11 mouse cellular contexts compared by ENCODE assay signal in genomic region chr3:84848798-84849197, GRCm38 (mm10). TPM values are rescaled to one million over a fixed set of nuclear protein-coding genes. Genes with fewer than 3 reads are reported as not detected.
DNase-seq lines count a peak whose midpoint lies in the region; ATAC-seq lines count a peak whose summit lies in the region.
"Had no signal": no experiment of that assay in that cellular context is flagged by ENCODE, and none has a peak within 500 bp of the region (broad histone marks: within the 10 kb centered on the region; RNA-seq: fewer than 3 reads in every experiment).

No protein-coding gene starts in this region.

- H3K27me3 ChIP-seq in kidney, embryonic 14.5 days (ENCODE audit: control insufficient read depth, insufficient read depth, low read length) = no peaks in the 10 kb centered on the region
- no peaks in the 10 kb centered on the region for H3K27me3 ChIP-seq in heart, embryonic 16.5 days (ENCODE audit: control insufficient read depth, insufficient read depth, low read length)
- no peaks in the 10 kb centered on the region for H3K27me3 ChIP-seq in embryonic facial prominence, embryonic 10.5 days (replicated peaks; ENCODE audit: low read depth, poor library complexity, severe bottlenecking)

- H3K4me1 ChIP-seq in kidney, embryonic 14.5 days (ENCODE audit: control insufficient read depth, insufficient read depth, low read length) = no peaks in the 10 kb centered on the region
- H3K4me1 ChIP-seq in heart, embryonic 16.5 days (ENCODE audit: control insufficient read depth, insufficient read depth, low read length) = peaks cover 32% of the 10 kb centered on the region
- 0 out of 2 replicates have a peak, but pooled peaks cover 7% of the 10 kb centered on the region for H3K4me1 ChIP-seq in embryonic facial prominence, embryonic 10.5 days
- H3K4me1 ChIP-seq: limb, embryonic 10.5 days had no signal

- ATAC-seq in kidney, embryonic 14.5 days (ENCODE audit: low FRiP score, low TSS enrichment) = no peak
- 0 out of 2 replicates have a peak, but pooled peaks have one; percentile 56 for ATAC-seq in heart, embryonic 16.5 days (replicated peaks; ENCODE audit: extremely low read depth, insufficient read depth, low FRiP score)
- ATAC-seq: forebrain, postnatal 0 days had no signal

- WGBS in kidney, embryonic 14.5 days = 67% methylated on average over 4 of the region's 4 CpGs
- WGBS in heart, embryonic 16.5 days = 61% methylated on average over 4 of the region's 4 CpGs
- WGBS in embryonic facial prominence, embryonic 10.5 days = 84% methylated on average over 4 of the region's 4 CpGs

- no peak overlapping the region for H3K27ac ChIP-seq in kidney, embryonic 14.5 days (ENCODE audit: low read depth, low read length)
- H3K27ac ChIP-seq in heart, embryonic 16.5 days (ENCODE audit: low read length) = 0 out of 2 replicates have a peak overlapping the region, but pooled peaks have one; percentile 27
- H3K27ac ChIP-seq in embryonic facial prominence, embryonic 10.5 days (replicated peaks) = no peak overlapping the region
- H3K27ac ChIP-seq: limb, embryonic 10.5 days had no signal

- H3K9me3 ChIP-seq in kidney, embryonic 14.5 days (ENCODE audit: control insufficient read depth, low read length) = no peaks in the 10 kb centered on the region
- no peaks in the 10 kb centered on the region for H3K9me3 ChIP-seq in heart, embryonic 16.5 days (replicated peaks; ENCODE audit: control insufficient read depth, low read length)
- H3K9me3 ChIP-seq in embryonic facial prominence, embryonic 10.5 days = no peaks in the 10 kb centered on the region
- H3K9me3 ChIP-seq: limb, embryonic 10.5 days had no signal

- no peak overlapping the region for H3K4me3 ChIP-seq in kidney, embryonic 14.5 days (ENCODE audit: low read length)
- no peak overlapping the region for H3K4me3 ChIP-seq in heart, embryonic 16.5 days (ENCODE audit: low read length)
- no peak overlapping the region for H3K4me3 ChIP-seq in embryonic facial prominence, embryonic 10.5 days
- H3K4me3 ChIP-seq: limb, embryonic 10.5 days had no signal

- H3K9ac ChIP-seq in kidney, embryonic 14.5 days (ENCODE audit: low read depth, low read length) = no peak overlapping the region
- H3K9ac ChIP-seq in heart, embryonic 16.5 days (ENCODE audit: low read length) = no peak overlapping the region
- H3K9ac ChIP-seq: forebrain, postnatal 0 days had no signal

- peak; percentile 32 for DNase-seq in kidney, adult 11 months
- peak; percentile 72 for DNase-seq in lung, postnatal 10 days
- peak; percentile 50 for DNase-seq in thymus, postnatal 25 days
- no peak for DNase-seq in right cerebral cortex, postnatal 25 days
- no peak for DNase-seq in frontal cortex, postnatal 36 days (ENCODE audit: low spot score in 2 of 2)
- no peak for DNase-seq in embryonic facial prominence, embryonic 10.5 days (ENCODE audit: low spot score)
- DNase-seq: embryo, embryonic 11 days; forebrain, postnatal 0 days had no signal

- no peaks in the 10 kb centered on the region for H3K36me3 ChIP-seq in kidney, embryonic 14.5 days (ENCODE audit: control insufficient read depth, insufficient read depth, low read length)
- H3K36me3 ChIP-seq in heart, embryonic 16.5 days (ENCODE audit: control insufficient read depth, insufficient read depth) = no peaks in the 10 kb centered on the region
- H3K36me3 ChIP-seq in embryonic facial prominence, embryonic 10.5 days (replicated peaks) = no peaks in the 10 kb centered on the region
- H3K36me3 ChIP-seq: limb, embryonic 10.5 days had no signal

- no peak overlapping the region for H3K4me2 ChIP-seq in kidney, embryonic 14.5 days (replicated peaks; ENCODE audit: low read depth, low read length)
- H3K4me2 ChIP-seq in heart, embryonic 16.5 days (ENCODE audit: low read depth, low read length) = no peak overlapping the region

RNA-seq across cellular contexts. Expression of gene Fbxw7, which starts 33.7 kb away (rescaled TPM):
- polyA plus RNA-seq in kidney, embryonic 14.5 days (2014; fragmentation: Nextera tagmentation; extraction: Ambion mirVana) = 10.1 and 11.0 TPM in 2 replicates
- polyA plus RNA-seq in heart, embryonic 16.5 days (2015; fragmentation: Nextera tagmentation; extraction: Ambion mirVana) = 9.9 and 12.1 TPM in 2 replicates
- 8.5 and 9.1 TPM in 2 replicates for polyA plus RNA-seq in embryonic facial prominence, embryonic 10.5 days (2016; fragmentation: Nextera tagmentation; extraction: Ambion mirVana)

Comparison
In these comparisons a context has a peak if more than half of its experiments do, and no peak if none do; other contexts are left out.
1. DNase-seq: peak in kidney, adult 11 months (single experiment), lung, postnatal 10 days (single experiment) and thymus, postnatal 25 days (single experiment); none in right cerebral cortex, postnatal 25 days (single experiment), frontal cortex, postnatal 36 days (0 of 2) and embryonic facial prominence, embryonic 10.5 days (single experiment).